Mouse (Mus musculus): Measurements from ENCODE around the gene Olfr311. TPM values are rescaled to one million over a fixed set of nuclear protein-coding genes. Genes with fewer than 3 reads are reported as not detected.

Gene Olfr311
- not detected in 4 replicates for total RNA-seq (2023; ENCODE audit: inconsistent age)

GRCm38 (mm10) chr11:58838951-58839350, at the start of gene Olfr311:
Olfr311 (plus strand) TSS chr11:58839251.

GRCm38 (mm10) chr11:58801558-58802228, 37.4 kb upstream of the Olfr311 start, which contains the start of gene Fam183b:
Fam183b (minus strand) TSS chr11:58801960.

GRCm38 (mm10) chr11:58814700-58815099, 24.4 kb upstream of the Olfr311 start, which contains the start of gene Olfr313:
Olfr313 (plus strand) TSS chr11:58815000.

GRCm38 (mm10) chr11:58828937-58829336, 10.1 kb upstream of the Olfr311 start, which contains the start of gene Olfr312:
Olfr312 (plus strand) TSS chr11:58829237.

GRCm38 (mm10) chr11:58846919-58847461, 7.9 kb downstream of the Olfr311 start, which contains the start of gene Gm12258:
Gm12258 (plus strand) TSS chr11:58847158.

GRCm38 (mm10) chr11:58867039-58867953, 28.2 kb downstream of the Olfr311 start, which contains the start of gene 2810021J22Rik:
2810021J22Rik (plus strand) TSS chr11:58867216.

Other genes with a start within 250 kb of the Olfr311 start
- not detected in 4 replicates for gene Olfr324, start 244.1 kb upstream of the Olfr311 start, total RNA-seq (2023; ENCODE audit: inconsistent age)
- not detected in 4 replicates for gene 2210407C18Rik, start 223.2 kb upstream of the Olfr311 start, total RNA-seq (2023; ENCODE audit: inconsistent age)
- gene Olfr323, start 208.8 kb upstream of the Olfr311 start, total RNA-seq (2023; ENCODE audit: inconsistent age) = not detected in 4 replicates
- not detected in 4 replicates for gene Trim58, start 198.8 kb upstream of the Olfr311 start, total RNA-seq (2023; ENCODE audit: inconsistent age)
- not detected in 4 replicates for gene Olfr322, start 180.5 kb upstream of the Olfr311 start, total RNA-seq (2023; ENCODE audit: inconsistent age)
- not detected in 4 replicates for gene Olfr320, start 158.2 kb upstream of the Olfr311 start, total RNA-seq (2023; ENCODE audit: inconsistent age)
- not detected in 4 replicates for gene Olfr319, start 140.1 kb upstream of the Olfr311 start, total RNA-seq (2023; ENCODE audit: inconsistent age)
- gene Olfr318, start 115.2 kb upstream of the Olfr311 start, total RNA-seq (2023; ENCODE audit: inconsistent age) = 0.58 to 0.96 TPM (median 0.68 TPM) in 4 replicates
- gene Olfr317, start 100.0 kb upstream of the Olfr311 start, total RNA-seq (2023; ENCODE audit: inconsistent age) = not detected in 4 replicates
- not detected in 4 replicates for gene Olfr316, start 86.5 kb upstream of the Olfr311 start, total RNA-seq (2023; ENCODE audit: inconsistent age)
- gene Olfr315, start 66.1 kb upstream of the Olfr311 start, total RNA-seq (2023; ENCODE audit: inconsistent age) = not detected in 4 replicates
- gene Olfr314, start 56.3 kb upstream of the Olfr311 start, total RNA-seq (2023; ENCODE audit: inconsistent age) = not detected in 4 replicates
- not detected in 4 replicates for gene Fam183b, start 37.3 kb upstream of the Olfr311 start, total RNA-seq (2023; ENCODE audit: inconsistent age)
- not detected in 4 replicates for gene Olfr313, start 24.3 kb upstream of the Olfr311 start, total RNA-seq (2023; ENCODE audit: inconsistent age)
- gene Olfr312, start 10.0 kb upstream of the Olfr311 start, total RNA-seq (2023; ENCODE audit: inconsistent age) = not detected in 4 replicates
- gene Gm12258, start 7.9 kb downstream of the Olfr311 start, total RNA-seq (2023; ENCODE audit: inconsistent age) = 5.2 to 6.3 TPM (median 5.6 TPM) in 4 replicates
- 9.2 to 14.4 TPM (median 12.3 TPM) in 4 replicates for gene 2810021J22Rik, start 28.0 kb downstream of the Olfr311 start, total RNA-seq (2023; ENCODE audit: inconsistent age)
- 10.5 to 13.6 TPM (median 12.3 TPM) in 4 replicates for gene Zfp39, start 65.0 kb downstream of the Olfr311 start, total RNA-seq (2023; ENCODE audit: inconsistent age)
- not detected in 4 replicates for gene Btnl10, start 78.7 kb downstream of the Olfr311 start, total RNA-seq (2023; ENCODE audit: inconsistent age)
- 125 to 135 TPM (median 129 TPM) in 4 replicates for gene Rnf187, start 99.7 kb downstream of the Olfr311 start, total RNA-seq (2023; ENCODE audit: inconsistent age)
- 15.9 to 25.1 TPM (median 21.4 TPM) in 4 replicates for gene Hist3h2ba, start 109.7 kb downstream of the Olfr311 start, total RNA-seq (2023; ENCODE audit: inconsistent age)
- 63.1 to 74.2 TPM (median 70.1 TPM) in 4 replicates for gene Hist3h2a, start 115.4 kb downstream of the Olfr311 start, total RNA-seq (2023; ENCODE audit: inconsistent age)
- gene Trim17, start 115.4 kb downstream of the Olfr311 start, total RNA-seq (2023; ENCODE audit: inconsistent age) = 0.19 to 0.42 TPM (median 0.38 TPM) in 3 of 4 replicates, not detected in the other
- gene Trim11, start 138.8 kb downstream of the Olfr311 start, total RNA-seq (2023; ENCODE audit: inconsistent age) = 117 to 129 TPM (median 123 TPM) in 4 replicates